ENCODE assay signal across 15 mouse cellular contexts in genomic region chr5:43981620-43982019, GRCm38 (mm10). TPM values are rescaled to one million over a fixed set of nuclear protein-coding genes. Genes with fewer than 3 reads are reported as not detected.
DNase-seq lines count a peak whose midpoint lies in the region; ATAC-seq lines count a peak whose summit lies in the region.
"Had no signal": no experiment of that assay in that cellular context is flagged by ENCODE, and none has a peak within 500 bp of the region (broad histone marks: within the 10 kb centered on the region; RNA-seq: fewer than 3 reads in every experiment).

Gene Fgfbp1 (minus strand): TSS chr5:43981779.

- no peaks in the 10 kb centered on the region for H3K27me3 ChIP-seq in intestine, embryonic 14.5 days (replicated peaks; ENCODE audit: control insufficient read depth, insufficient read depth, low read length)
- H3K27me3 ChIP-seq in lung, embryonic 16.5 days (ENCODE audit: control insufficient read depth, insufficient read depth, low read depth, low read length) = no peaks in the 10 kb centered on the region
- H3K27me3 ChIP-seq: embryonic facial prominence, embryonic 12.5 days had no signal

- ATAC-seq in intestine, embryonic 14.5 days (replicated peaks; ENCODE audit: low FRiP score, low TSS enrichment, low read depth) = peak; percentile 74
- ATAC-seq in lung, embryonic 16.5 days (ENCODE audit: low read depth) = peak; percentile 97
- no peak for ATAC-seq in CD4-positive, CD25-positive, alpha-beta regulatory T cell, adult 4 months
- ATAC-seq: activated CD4-positive, CD25-positive, alpha-beta regulatory T cell, adult 4 months; hindbrain, postnatal 0 days had no signal

- H3K4me1 ChIP-seq in intestine, embryonic 14.5 days (replicated peaks; ENCODE audit: control insufficient read depth, insufficient read depth, low read length) = no peaks in the 10 kb centered on the region
- H3K4me1 ChIP-seq in lung, embryonic 16.5 days (replicated peaks; ENCODE audit: control insufficient read depth, insufficient read depth, low read length) = peaks cover 9% of the 10 kb centered on the region
- H3K4me1 ChIP-seq: embryonic facial prominence, embryonic 12.5 days had no signal

- 45% methylated on average over 4 of the region's 4 CpGs for WGBS in intestine, embryonic 14.5 days
- 26% methylated on average over 4 of the region's 4 CpGs for WGBS in lung, embryonic 16.5 days

- peak within 1 kb of the TSS; percentile 11; the same call in 1 of the 2 replicates for H3K4me2 ChIP-seq in intestine, embryonic 14.5 days (ENCODE audit: low read length)
- peak within 1 kb of the TSS; percentile 21 for H3K4me2 ChIP-seq in lung, embryonic 16.5 days (ENCODE audit: low read depth, low read length)
- H3K4me2 ChIP-seq: embryonic facial prominence, embryonic 12.5 days; liver, embryonic 11.5 days; midbrain, embryonic 11.5 days had no signal

- no peaks in the 10 kb centered on the region for H3K36me3 ChIP-seq in intestine, embryonic 14.5 days (ENCODE audit: control insufficient read depth, insufficient read depth, low read length)
- no peaks in the 10 kb centered on the region for H3K36me3 ChIP-seq in lung, embryonic 16.5 days (ENCODE audit: control insufficient read depth, insufficient read depth, low read length)
- H3K36me3 ChIP-seq: embryonic facial prominence, embryonic 12.5 days had no signal

- DNase-seq in kidney, postnatal 36 days = peak; percentile 14 to 17
- no peak for DNase-seq in kidney, postnatal 14 days
- DNase-seq in intestine, embryonic 14.5 days (ENCODE audit: low spot score) = no peak
- DNase-seq in adrenal gland, adult (ENCODE audit: inconsistent age in 2 of 2, low spot score in 1 of 2) = no peak
- no peak for DNase-seq in spleen, postnatal 14 days (ENCODE audit: low spot score in 2 of 2)
- DNase-seq: cerebellum, adult 9-10 months; retina, postnatal 1 day; thymus, postnatal 36 days had no signal

- H3K9ac ChIP-seq in intestine, embryonic 14.5 days (ENCODE audit: low read length) = no peak within 1 kb of the TSS
- H3K9ac ChIP-seq in lung, embryonic 16.5 days (ENCODE audit: low read length) = no peak within 1 kb of the TSS
- H3K9ac ChIP-seq: embryonic facial prominence, embryonic 12.5 days had no signal

- no peak within 1 kb of the TSS for H3K27ac ChIP-seq in intestine, embryonic 14.5 days (ENCODE audit: low read depth)
- H3K27ac ChIP-seq in lung, embryonic 16.5 days (ENCODE audit: low read length) = peak within 1 kb of the TSS; percentile 81
- H3K27ac ChIP-seq: embryonic facial prominence, embryonic 12.5 days; hindbrain, postnatal 0 days had no signal

- H3K4me3 ChIP-seq in intestine, embryonic 14.5 days (ENCODE audit: low read depth, low read length) = no peak within 1 kb of the TSS
- H3K4me3 ChIP-seq in lung, embryonic 16.5 days (ENCODE audit: low read length) = peak within 1 kb of the TSS; percentile 31
- H3K4me3 ChIP-seq: embryonic facial prominence, embryonic 12.5 days had no signal

- H3K9me3 ChIP-seq in intestine, embryonic 14.5 days (ENCODE audit: control insufficient read depth, low read length) = no peaks in the 10 kb centered on the region
- no peaks in the 10 kb centered on the region for H3K9me3 ChIP-seq in lung, embryonic 16.5 days (ENCODE audit: control insufficient read depth, low read length)
- H3K9me3 ChIP-seq: embryonic facial prominence, embryonic 12.5 days had no signal

RNA-seq across cellular contexts. Expression of gene Fgfbp1, which starts in this region (rescaled TPM):
- 28.7 and 28.8 TPM in 2 replicates for polyA plus RNA-seq in intestine, embryonic 14.5 days (2014; fragmentation: Nextera tagmentation; extraction: Ambion mirVana)
- 27.6 and 36.1 TPM in 2 replicates for polyA plus RNA-seq in lung, embryonic 16.5 days (2015; fragmentation: Nextera tagmentation; extraction: Ambion mirVana)
- polyA plus RNA-seq in CD4-positive, CD25-positive, alpha-beta regulatory T cell, adult 4 months (2017; shearing (Covaris generic)) = not detected
- polyA plus RNA-seq: activated CD4-positive, CD25-positive, alpha-beta regulatory T cell, adult 4 months; liver, embryonic 11.5 days had no signal

Comparison
In these comparisons a context has a peak if more than half of its experiments do, and no peak if none do; other contexts are left out.
1. RNA of gene Fgfbp1 (polyA plus RNA-seq): 28.7 to 28.8 TPM in intestine, embryonic 14.5 days and 27.6 to 36.1 TPM in lung, embryonic 16.5 days; not detected in CD4-positive, CD25-positive, alpha-beta regulatory T cell, adult 4 months; every median in the first group is over 10 times any median in the second.
2. DNase-seq: peak in kidney, postnatal 36 days (2 of 2); none in kidney, postnatal 14 days (single experiment), intestine, embryonic 14.5 days (single experiment), adrenal gland, adult (0 of 2) and spleen, postnatal 14 days (0 of 2).